Mouse (Mus musculus) intestine, embryonic 14.5 days (tissue): Measurements from ENCODE around the gene Ifi206. TPM values are rescaled to one million over a fixed set of nuclear protein-coding genes. Genes with fewer than 3 reads are reported as not detected.
"Not testable (repeated sequence)": the region's sequence is repeated elsewhere in the genome, so short reads cannot be mapped to it uniquely, and the experiment has no call there.

Experiments
- ATAC-seq: fragments of 200-750 bp; cut with Nextera tagmentation; replicated peaks from 2 replicates; pipeline ENCODE4 v1.8.0; 2017; ENCODE audit warnings: low read depth, moderate number of reproducible peaks, moderate TSS enrichment, moderate library complexity; ENCODE audit not compliant: low FRiP score, low TSS enrichment
- DNase-seq: peaks from one replicate; pipeline ENCODE4 v3.0.0-alpha.2; 2018; ENCODE audit warnings: low spot score
- H3K27ac ChIP-seq: fragments of 300-500 bp; sonication (generic); 2 replicates; pipeline ENCODE4 v1.5.1; 2014; ENCODE audit warnings: low read depth, mild to moderate bottlenecking, control low read depth
- H3K27me3 ChIP-seq: fragments of 300-500 bp; sonication (generic); replicated peaks from 2 replicates; pipeline ENCODE4 v1.6.1; 2014; ENCODE audit warnings: low read length, control low read depth; ENCODE audit not compliant: control insufficient read depth, insufficient read depth
- H3K36me3 ChIP-seq: fragments of 300-500 bp; sonication (generic); 2 replicates; pipeline ENCODE4 v1.6.1; 2014; ENCODE audit warnings: low read length, control low read depth; ENCODE audit not compliant: control insufficient read depth, insufficient read depth
- H3K4me1 ChIP-seq: fragments of 300-500 bp; sonication (generic); replicated peaks from 2 replicates; pipeline ENCODE4 v1.6.1; 2014; ENCODE audit warnings: low read length, control low read depth, mixed read lengths; ENCODE audit not compliant: control insufficient read depth, insufficient read depth
- H3K4me2 ChIP-seq: fragments of 300-500 bp; sonication (generic); 2 replicates; pipeline ENCODE4 v1.6.1; 2014; ENCODE audit warnings: low read length
- H3K4me3 ChIP-seq: fragments of 300-500 bp; sonication (generic); 2 replicates; pipeline ENCODE4 v1.5.1; 2014; ENCODE audit warnings: low read depth, low read length, control low read depth, mixed read lengths
- H3K9ac ChIP-seq: fragments of 300-500 bp; sonication (generic); 2 replicates; pipeline ENCODE4 v1.6.1; 2014; ENCODE audit warnings: mild to moderate bottlenecking, low read length
- H3K9me3 ChIP-seq: fragments of 300-500 bp; sonication (generic); 2 replicates; pipeline ENCODE4 v1.6.1; 2016; ENCODE audit warnings: low read length, control low read depth; ENCODE audit not compliant: control insufficient read depth
- WGBS: fragments of 180-500 bp; shearing (Covaris S2); extraction: QIAGEN DNeasy Blood & Tissue Kit; methylation state at CpG from one replicate; pipeline ENCODE4 v1.1.7; 2014; 5-methylcytosine and 5-hydroxymethylcytosine counted together
- polyA plus RNA-seq: library from polyadenylated mRNA; unstranded; fragments of >200 nt; fragmentation: Nextera tagmentation; extraction: Ambion mirVana; gene quantifications from 2 replicates; pipeline ENCODE4 v1.2.1, GENCODE M21; 2014

Ifi206 gene
- 0.18 and 0.34 TPM in 2 replicates for polyA plus RNA-seq

DNA sequence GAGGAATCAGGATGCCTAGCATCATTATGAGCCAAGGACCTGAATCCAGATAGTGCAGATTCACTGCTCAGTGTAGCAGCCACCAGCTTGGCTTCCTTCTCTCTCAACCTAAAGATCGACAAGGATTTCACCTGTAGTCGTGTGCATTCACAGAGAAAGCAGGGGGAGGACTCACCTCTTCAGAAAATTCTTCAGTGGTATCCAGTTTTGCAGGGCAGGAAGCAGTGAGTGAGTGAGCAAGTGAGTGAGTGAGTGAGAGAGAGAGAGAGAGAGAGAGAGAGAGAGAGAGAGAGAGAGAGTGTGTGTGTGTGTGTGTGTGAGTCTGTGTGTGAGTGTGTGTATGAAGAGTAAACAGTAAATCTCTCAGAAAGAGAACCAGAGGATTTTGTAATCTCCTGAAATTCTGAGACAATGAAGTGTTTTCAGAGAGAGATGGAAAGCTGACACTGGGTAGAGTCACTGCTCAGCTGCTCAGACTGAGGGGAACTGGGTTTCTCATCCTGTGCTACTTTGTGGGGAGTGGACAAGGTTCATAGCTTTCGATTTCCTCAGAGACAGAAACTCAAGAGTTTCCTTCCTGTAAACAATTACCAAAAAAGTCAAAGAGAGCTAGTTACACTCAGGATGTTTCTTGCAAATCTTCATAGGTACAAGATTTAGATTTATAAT is at the start of gene Ifi206:
Ifi206 (minus strand) TSS at position 230 of the 669 bp plus-strand sequence.
- not testable (repeated sequence) for DNase-seq, H3K4me1 ChIP-seq, H3K36me3 ChIP-seq, H3K4me3 ChIP-seq, H3K27me3 ChIP-seq, ATAC-seq, H3K9me3 ChIP-seq, H3K9ac ChIP-seq, H3K4me2 ChIP-seq, H3K27ac ChIP-seq
- 63% methylated on average over 3 of the region's 3 CpGs for WGBS

DNA sequence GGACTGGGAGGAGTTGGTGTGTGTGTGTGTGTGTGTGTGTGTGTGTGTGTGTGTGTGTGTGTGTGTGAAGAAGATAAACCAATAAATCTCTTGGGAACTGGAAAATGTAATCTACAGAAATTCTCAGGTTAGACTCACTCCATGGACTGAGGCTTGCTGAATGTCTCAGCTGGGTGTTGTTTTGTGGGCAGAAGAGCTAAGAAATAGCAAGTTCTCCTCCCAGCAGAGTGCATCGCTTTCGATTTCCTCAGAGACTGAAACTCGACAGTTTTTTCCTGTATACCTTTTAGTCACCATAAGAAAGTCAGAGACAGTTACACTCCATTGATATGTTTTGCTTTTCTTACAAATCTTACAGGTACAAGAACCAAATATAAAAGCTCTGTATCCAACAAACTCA is 45.0 kb upstream of the Ifi206 start, which contains the start of gene Ifi214:
Ifi214 (minus strand) TSS at position 167 of the 400 bp plus-strand sequence.
- H3K4me1 ChIP-seq, ATAC-seq, H3K9ac ChIP-seq, DNase-seq, H3K4me2 ChIP-seq, H3K27me3 ChIP-seq, H3K27ac ChIP-seq, H3K36me3 ChIP-seq, H3K9me3 ChIP-seq, H3K4me3 ChIP-seq: not testable (repeated sequence)
- WGBS: 83% methylated on average over 3 of the region's 3 CpGs

DNA sequence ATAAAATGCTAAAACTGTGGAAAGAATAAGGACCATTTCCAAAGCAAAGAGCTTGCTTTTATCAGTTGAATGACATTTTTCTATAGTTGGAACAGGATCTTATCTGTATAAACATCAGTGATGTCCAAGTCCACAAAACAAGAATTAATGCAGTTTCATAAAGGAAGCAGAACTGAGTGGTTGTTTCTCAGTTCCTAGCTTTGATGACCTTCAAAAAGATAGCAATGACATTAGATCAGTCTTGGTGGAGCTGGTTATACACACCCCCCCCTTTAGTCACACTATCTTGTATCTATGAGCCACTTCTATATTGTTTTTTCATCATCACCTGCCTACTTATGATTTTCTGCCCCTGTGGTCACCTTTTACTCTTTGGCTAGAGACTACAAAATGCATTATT is 30.6 kb upstream of the Ifi206 start:
- H3K27me3 ChIP-seq: no peaks in the 10 kb centered on the region
- no peaks in the 10 kb centered on the region for H3K9me3 ChIP-seq
- no peak overlapping the region for H3K27ac ChIP-seq
- no peaks in the 10 kb centered on the region for H3K4me1 ChIP-seq
- H3K36me3 ChIP-seq: no peaks in the 10 kb centered on the region
- no peak overlapping the region for H3K9ac ChIP-seq
- DNase-seq: no peak
- no peak for ATAC-seq
- no peak overlapping the region for H3K4me2 ChIP-seq
- H3K4me3 ChIP-seq: no peak overlapping the region

DNA sequence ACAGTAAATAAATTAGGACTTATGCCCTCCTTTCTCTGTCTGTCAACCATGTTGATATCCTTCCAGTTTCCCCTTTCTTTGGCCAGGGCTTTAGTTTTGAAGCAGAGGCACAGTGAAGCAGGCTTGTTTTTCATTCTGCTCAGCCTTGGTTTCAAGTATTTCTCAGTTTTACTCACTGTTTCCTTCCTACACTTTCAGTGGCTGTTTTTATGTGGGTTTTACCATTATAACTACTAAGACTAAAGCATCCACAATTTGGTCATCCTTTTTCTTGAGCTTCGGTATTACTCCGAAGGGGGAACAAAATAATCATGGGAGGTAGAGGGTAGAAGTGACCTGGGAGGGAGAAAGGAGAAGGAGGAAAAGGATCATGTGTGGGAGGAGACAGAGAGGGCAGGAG is 19.8 kb upstream of the Ifi206 start:
- H3K36me3 ChIP-seq, H3K4me3 ChIP-seq, H3K9ac ChIP-seq, H3K4me1 ChIP-seq, ATAC-seq, H3K4me2 ChIP-seq, DNase-seq, H3K9me3 ChIP-seq, H3K27ac ChIP-seq, H3K27me3 ChIP-seq: not testable (repeated sequence)
- WGBS: 94% methylated on average over 2 of the region's 2 CpGs

DNA sequence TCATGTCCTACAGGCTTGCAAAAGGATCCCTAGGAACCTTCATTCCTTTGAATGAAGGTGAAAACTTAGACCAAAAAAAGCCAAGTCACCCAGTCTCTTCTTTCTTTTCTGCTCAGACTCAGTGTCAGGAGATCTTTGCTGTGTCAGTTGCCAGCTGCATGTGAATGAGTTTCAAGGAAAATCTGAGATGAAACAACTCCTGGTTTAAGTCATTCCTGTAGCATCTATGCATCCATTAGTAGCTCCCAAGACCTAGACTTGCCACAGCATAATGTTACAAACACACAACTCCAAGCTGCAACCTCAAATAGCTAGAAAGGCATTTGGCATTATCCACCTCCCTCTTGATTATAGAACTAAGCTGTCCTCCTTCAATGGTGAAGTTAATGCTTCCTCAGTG is 642 bp upstream of the Ifi206 start:
- H3K36me3 ChIP-seq, H3K27ac ChIP-seq, H3K4me2 ChIP-seq, H3K9ac ChIP-seq, H3K4me3 ChIP-seq, H3K4me1 ChIP-seq, H3K27me3 ChIP-seq, ATAC-seq, H3K9me3 ChIP-seq, DNase-seq: not testable (repeated sequence)

DNA sequence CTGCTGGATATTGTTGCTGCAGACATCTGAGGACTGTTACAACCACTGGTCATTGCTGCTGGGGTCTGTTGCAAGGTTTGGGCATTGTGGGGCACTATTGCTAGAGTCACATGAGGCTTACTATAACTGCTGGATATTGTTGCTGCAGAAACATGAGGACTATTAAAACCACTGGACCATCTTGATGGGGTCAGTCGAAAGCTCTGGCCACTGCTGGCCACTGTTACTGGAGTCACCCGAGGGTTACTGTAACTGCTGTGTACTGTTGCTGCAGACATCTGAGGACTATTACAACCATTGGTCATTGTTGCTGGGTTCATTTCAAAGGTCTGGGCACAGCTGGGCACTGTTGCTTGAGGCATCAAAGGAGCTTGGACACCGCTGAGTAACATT is 9.7 kb downstream of the Ifi206 start:
- not testable (repeated sequence) for H3K4me3 ChIP-seq, H3K4me1 ChIP-seq, H3K4me2 ChIP-seq, H3K36me3 ChIP-seq, H3K27me3 ChIP-seq, H3K9me3 ChIP-seq, DNase-seq, H3K27ac ChIP-seq, ATAC-seq, H3K9ac ChIP-seq
- WGBS: 84% methylated on average over 3 of the region's 3 CpGs

DNA sequence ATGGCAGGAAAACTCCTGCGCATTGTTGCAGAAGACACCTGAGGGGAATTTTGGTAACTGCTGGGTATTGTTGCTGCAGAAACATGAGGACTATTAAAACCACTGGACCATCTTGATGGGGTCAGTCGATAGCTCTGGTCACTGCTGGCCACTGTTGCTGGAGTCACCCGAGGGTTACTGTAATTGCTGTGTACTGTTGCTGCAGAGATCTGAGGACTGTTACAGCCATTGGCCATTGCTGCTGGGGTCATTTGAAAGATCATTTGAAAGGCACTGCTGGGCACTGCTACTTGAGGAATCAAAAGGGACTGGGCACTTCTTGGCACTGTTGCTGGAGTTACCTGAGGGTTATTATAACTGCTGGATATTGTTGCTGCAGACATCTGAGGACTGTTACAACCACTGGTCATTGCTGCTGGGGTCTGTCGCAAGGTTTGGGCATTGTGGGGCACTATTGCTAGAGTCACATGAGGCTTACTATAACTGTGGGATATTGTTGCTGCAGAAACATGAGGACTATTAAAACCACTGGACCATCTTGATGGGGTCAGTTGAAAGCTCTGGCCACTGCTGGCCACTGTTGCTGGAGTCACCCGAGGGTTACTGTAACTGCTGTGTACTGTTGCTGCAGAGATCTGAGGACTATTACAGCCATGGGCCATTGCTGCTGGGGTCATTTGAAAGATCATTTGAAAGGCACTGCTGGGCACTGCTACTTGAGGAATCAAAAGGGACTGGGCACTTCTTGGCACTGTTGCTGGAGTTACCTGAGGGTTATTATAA is 10.3 kb downstream of the Ifi206 start:
- not testable (repeated sequence) for H3K36me3 ChIP-seq, H3K4me2 ChIP-seq, H3K27me3 ChIP-seq, ATAC-seq, H3K9me3 ChIP-seq, H3K9ac ChIP-seq, H3K4me1 ChIP-seq, H3K4me3 ChIP-seq, H3K27ac ChIP-seq, DNase-seq
- WGBS: 87% methylated on average over 5 of the region's 5 CpGs

DNA sequence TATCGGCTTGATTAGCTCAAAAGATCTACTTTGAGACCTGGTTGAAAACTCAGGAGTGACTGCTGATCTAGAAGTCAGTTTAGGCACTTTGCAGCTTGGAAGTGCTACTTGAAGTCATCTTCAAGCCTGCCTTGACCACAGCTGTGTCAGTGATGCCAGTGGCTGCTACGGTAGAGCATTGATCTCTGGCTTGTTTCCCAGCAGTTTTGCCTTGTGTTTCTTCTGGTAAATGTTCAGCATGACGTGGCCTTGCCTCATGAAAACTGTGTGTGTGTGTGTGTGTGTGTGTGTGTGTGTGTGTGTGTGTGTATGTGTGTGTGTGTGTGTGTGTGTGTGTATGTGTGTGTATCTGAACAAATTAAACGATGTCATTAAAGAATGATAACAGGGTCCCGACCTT is 34.1 kb downstream of the Ifi206 start:
- no peaks in the 10 kb centered on the region for H3K9me3 ChIP-seq
- H3K36me3 ChIP-seq: no peaks in the 10 kb centered on the region
- H3K4me2 ChIP-seq: no peak overlapping the region
- no peak overlapping the region for H3K27ac ChIP-seq
- DNase-seq: no peak
- no peaks in the 10 kb centered on the region for H3K27me3 ChIP-seq
- ATAC-seq: no peak
- H3K4me1 ChIP-seq: no peaks in the 10 kb centered on the region
- no peak overlapping the region for H3K9ac ChIP-seq
- 78% methylated on average over 5 of the region's 5 CpGs for WGBS
- H3K4me3 ChIP-seq: no peak overlapping the region
